Comparison of ENCODE assay signal across 27 mouse cellular contexts in genomic region chr3:89889841-89890430, GRCm38 (mm10). TPM values are rescaled to one million over a fixed set of nuclear protein-coding genes. Genes with fewer than 3 reads are reported as not detected.
DNase-seq lines count a peak whose midpoint lies in the region; ATAC-seq and TF ChIP-seq lines count a peak whose summit lies in the region.
"Had no signal": no experiment of that assay in that cellular context is flagged by ENCODE, and none has a peak within 500 bp of the region (broad histone marks: within the 10 kb centered on the region; RNA-seq: fewer than 3 reads in every experiment).

No protein-coding gene starts in this region.

- no peak overlapping the region for H3K4me3 ChIP-seq in liver, adult 2 months (ENCODE audit: insufficient read depth, low read depth, low read length)
- no peak overlapping the region for H3K4me3 ChIP-seq in liver, embryonic 11.5 days (ENCODE audit: low read depth, low read length)
- no peak overlapping the region for H3K4me3 ChIP-seq in limb, embryonic 10.5 days
- H3K4me3 ChIP-seq: forebrain, embryonic 13.5 days; heart, embryonic 15.5 days; stomach, embryonic 15.5 days had no signal

- peak; percentile 37 for DNase-seq in adrenal gland, postnatal 14 days
- DNase-seq in adrenal gland, postnatal 10 days: no peak
- DNase-seq in liver, adult 2 months (ENCODE audit: extremely low read depth, low read depth, low spot score): peak; percentile 90
- DNase-seq in liver, embryonic 11.5 days (ENCODE audit: low spot score): no peak
- DNase-seq in limb, embryonic 10.5 days (ENCODE audit: low spot score): peak; percentile 40
- no peak for DNase-seq in cerebellum, postnatal 36 days
- no peak for DNase-seq in spleen, postnatal 4 days (ENCODE audit: low spot score in 2 of 2)
- DNase-seq: cerebellum, adult 2 months; cerebellum, postnatal 25 days; embryo, embryonic 11 days; kidney, adult 9 months; kidney, postnatal 14 days; left cerebral cortex, postnatal 4 days; right cerebral cortex, adult 18-20 months; right cerebral cortex, postnatal 4 days; thymus, postnatal 36 days had no signal

- TF ChIP-seq POLR2A in liver, adult 2 months (IDR thresholded peaks at IDR 0.05; ENCODE audit: extremely low read depth, insufficient read depth, low read length): no peak

- H3K4me2 ChIP-seq in liver, embryonic 11.5 days: no peak overlapping the region
- H3K4me2 ChIP-seq: forebrain, embryonic 13.5 days; heart, embryonic 15.5 days; stomach, embryonic 15.5 days had no signal

- no peak for TF ChIP-seq CTCF in liver, adult 2 months (IDR thresholded peaks at IDR 0.05; ENCODE audit: low read depth, low read length)

- peaks cover 19% of the 10 kb centered on the region for H3K4me1 ChIP-seq in liver, adult 2 months (ENCODE audit: control insufficient read depth, insufficient read depth, low read length)
- 0 out of 2 replicates have a peak, but pooled peaks cover 3% of the 10 kb centered on the region for H3K4me1 ChIP-seq in liver, embryonic 11.5 days (replicated peaks; ENCODE audit: control insufficient read depth, insufficient read depth, low read length)
- peaks cover 14% of the 10 kb centered on the region for H3K4me1 ChIP-seq in limb, embryonic 10.5 days
- H3K4me1 ChIP-seq: forebrain, embryonic 13.5 days; heart, embryonic 15.5 days had no signal

- peak overlapping the region; percentile 64 for H3K27ac ChIP-seq in liver, adult 2 months (replicated peaks; ENCODE audit: insufficient read depth, low read depth, low read length)
- H3K27ac ChIP-seq in liver, embryonic 11.5 days (ENCODE audit: low read depth, low read length): no peak overlapping the region
- H3K27ac ChIP-seq in limb, embryonic 10.5 days: peak overlapping the region; percentile 63
- H3K27ac ChIP-seq: forebrain, embryonic 13.5 days; heart, embryonic 15.5 days; macrophage; stomach, embryonic 15.5 days had no signal

- H3K36me3 ChIP-seq in liver, adult 2 months (ENCODE audit: control insufficient read depth, insufficient read depth, low read length): peaks cover 20% of the 10 kb centered on the region
- H3K36me3 ChIP-seq in liver, embryonic 11.5 days (ENCODE audit: control insufficient read depth, insufficient read depth, low read length): no peaks in the 10 kb centered on the region
- H3K36me3 ChIP-seq in limb, embryonic 10.5 days: no peaks in the 10 kb centered on the region
- H3K36me3 ChIP-seq: G1E; heart, embryonic 15.5 days; stomach, embryonic 15.5 days had no signal

- no peaks in the 10 kb centered on the region for H3K9me3 ChIP-seq in liver, embryonic 11.5 days (ENCODE audit: control insufficient read depth, low read length)
- no peaks in the 10 kb centered on the region for H3K9me3 ChIP-seq in limb, embryonic 10.5 days (replicated peaks)
- H3K9me3 ChIP-seq: forebrain, embryonic 13.5 days; G1E; heart, embryonic 15.5 days; stomach, embryonic 15.5 days had no signal

- peak overlapping the region; percentile 14 for H3K9ac ChIP-seq in liver, adult 2 months (ENCODE audit: low read depth, low read length)
- H3K9ac ChIP-seq in liver, embryonic 11.5 days (ENCODE audit: low read depth, low read length): no peak overlapping the region
- H3K9ac ChIP-seq: forebrain, embryonic 13.5 days; heart, embryonic 15.5 days; stomach, embryonic 15.5 days had no signal

- H3K27me3 ChIP-seq in liver, adult 2 months (ENCODE audit: control insufficient read depth, insufficient read depth, low read length): no peaks in the 10 kb centered on the region
- H3K27me3 ChIP-seq in liver, embryonic 11.5 days (replicated peaks; ENCODE audit: control insufficient read depth, insufficient read depth, low read length): no peaks in the 10 kb centered on the region
- no peaks in the 10 kb centered on the region for H3K27me3 ChIP-seq in limb, embryonic 10.5 days (ENCODE audit: low read depth, poor library complexity, severe bottlenecking)
- H3K27me3 ChIP-seq: forebrain, embryonic 13.5 days; heart, embryonic 15.5 days; Patski; stomach, embryonic 15.5 days had no signal

- H3K79me2 ChIP-seq in liver, adult 2 months (ENCODE audit: control insufficient read depth, insufficient read depth, low read length): peaks cover 13% of the 10 kb centered on the region; the same call in 1 of the 2 replicates

- 15% methylated on average over 8 of the region's 8 CpGs for WGBS in liver, adult 2 months
- WGBS in liver, embryonic 11.5 days: 71% methylated on average over 8 of the region's 8 CpGs
- 57% methylated on average over 8 of the region's 8 CpGs for WGBS in limb, embryonic 10.5 days

- no peak for ATAC-seq in liver, embryonic 11.5 days (replicated peaks; ENCODE audit: low FRiP score)
- ATAC-seq: forebrain, embryonic 13.5 days; hindbrain, embryonic 16.5 days; intestine, embryonic 16.5 days; lung, postnatal 0 days; midbrain, embryonic 16.5 days; Patski had no signal

RNA-seq across cellular contexts. Expression of gene Il6ra, which starts 23.1 kb away (rescaled TPM):
- total RNA-seq in adrenal gland, postnatal 14 days (2021): 11.3 and 11.5 TPM in 2 replicates
- 10 to 100 TPM in 1 of 2 experiments, 1 to 10 TPM in 1; 7.2 to 17.2 TPM for total RNA-seq in adrenal gland, postnatal 10 days (2021)
- total RNA-seq in liver, adult 2 months (2014; rRNA removed): 15.4 and 19.7 TPM in 2 replicates
- 10.1 and 10.5 TPM in 2 replicates for polyA plus RNA-seq in liver, adult 2 months (2012; rRNA removed)
- polyA plus RNA-seq in liver, embryonic 11.5 days (2014; fragmentation: Nextera tagmentation; extraction: Ambion mirVana): 0.71 and 1.0 TPM in 2 replicates
- polyA plus RNA-seq in limb, embryonic 10.5 days (2016; fragmentation: Nextera tagmentation; extraction: Ambion mirVana): 0.25 and 0.38 TPM in 2 replicates
- polyA plus RNA-seq: G1E had no signal

RNA-seq across cellular contexts. Expression of gene She, which starts 58.8 kb away (rescaled TPM):
- 11.7 and 14.1 TPM in 2 replicates for total RNA-seq in adrenal gland, postnatal 14 days (2021)
- total RNA-seq in adrenal gland, postnatal 10 days (2021): 10 to 100 TPM; 14.9 to 17.5 TPM
- total RNA-seq in liver, adult 2 months (2014; rRNA removed): 2.3 and 2.5 TPM in 2 replicates
- polyA plus RNA-seq in liver, adult 2 months (2012; rRNA removed): 0.78 TPM in 2 replicates
- 3.2 and 3.9 TPM in 2 replicates for polyA plus RNA-seq in liver, embryonic 11.5 days (2014; fragmentation: Nextera tagmentation; extraction: Ambion mirVana)
- polyA plus RNA-seq in limb, embryonic 10.5 days (2016; fragmentation: Nextera tagmentation; extraction: Ambion mirVana): 2.8 and 3.1 TPM in 2 replicates
- total RNA-seq: G1E; hematopoietic stem cell, adult 5-6 weeks had no signal
- polyA plus RNA-seq: G1E, macrophage had no signal

Comparison
In these comparisons a context has a peak if more than half of its experiments do, and no peak if none do; other contexts are left out.
1. DNase-seq: peak in adrenal gland, postnatal 14 days (single experiment), liver, adult 2 months (single experiment) and limb, embryonic 10.5 days (single experiment); none in adrenal gland, postnatal 10 days (single experiment), liver, embryonic 11.5 days (single experiment), cerebellum, postnatal 36 days (0 of 2) and spleen, postnatal 4 days (0 of 2).